Mouse (Mus musculus): ENCODE results near the gene Rnf187. TPM values are rescaled to one million over a fixed set of nuclear protein-coding genes. Genes with fewer than 3 reads are reported as not detected.

Rnf187 gene
- total and polyA plus RNA-seq, 3 experiments = 280 to 3,830 (median 337) TPM

DNA sequence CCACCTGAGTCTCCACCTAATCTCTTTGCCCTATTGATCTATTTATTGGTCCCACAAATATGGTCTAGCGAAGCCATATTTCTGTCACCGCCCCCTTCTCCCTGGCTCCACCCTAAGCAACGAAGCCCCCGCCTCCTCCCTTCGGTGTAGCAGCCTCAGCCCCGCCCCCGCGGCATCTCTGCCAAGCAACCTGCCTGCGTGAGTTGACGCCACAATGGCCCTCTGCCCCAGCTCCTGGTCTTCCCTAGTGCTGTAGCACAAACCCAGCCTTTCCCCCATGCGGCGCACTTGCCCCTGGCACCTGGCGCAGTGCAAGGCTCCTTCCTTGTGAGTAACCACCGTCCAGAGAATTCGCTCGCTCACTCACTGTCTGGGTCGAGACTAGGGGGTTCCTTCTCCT lies 24.8 kb upstream of the Rnf187 start:
- TF ChIP-seq GABPA (IDR thresholded peaks at IDR 0.05; ENCODE audit: low read depth, low read length) (no peak), SMC3 (IDR thresholded peaks at IDR 0.05; ENCODE audit: low read depth, low read length) (no peak), SIN3A (IDR thresholded peaks at IDR 0.05; ENCODE audit: low read length) (no peak)
- no peak overlapping the region for H3K27ac ChIP-seq (ENCODE audit: control insufficient read depth, low read depth, low read length)
- H3K9ac ChIP-seq (ENCODE audit: control insufficient read depth, low read depth, low read length, poor library complexity, severe bottlenecking) = no peak overlapping the region
- H3K36me3 ChIP-seq (ENCODE audit: control insufficient read depth in 1 of 2, insufficient read depth in 2 of 2, low read length in 2 of 2) = no peaks in the 10 kb centered on the region; a peak in 1 of 4 replicates
- no peak overlapping the region for H3K4me3 ChIP-seq (ENCODE audit: control insufficient read depth in 1 of 2, insufficient read depth in 1 of 2, low read depth in 2 of 2, low read length in 2 of 2)
- H3K27me3 ChIP-seq (ENCODE audit: control insufficient read depth in 1 of 2, insufficient read depth in 2 of 2, low read length in 2 of 2) = no peaks in the 10 kb centered on the region
- DNase-seq (ENCODE audit: low read depth, low spot score) = no peak
- no peaks in the 10 kb centered on the region for H3K4me1 ChIP-seq (ENCODE audit: control insufficient read depth in 1 of 2, insufficient read depth in 2 of 2, low read length in 2 of 2)
- H3K79me2 ChIP-seq (ENCODE audit: control insufficient read depth, insufficient read depth, low read length, poor library complexity) = no peaks in the 10 kb centered on the region
- H3K9me3 ChIP-seq (replicated peaks; ENCODE audit: insufficient read depth, low read length) = no peaks in the 10 kb centered on the region

DNA sequence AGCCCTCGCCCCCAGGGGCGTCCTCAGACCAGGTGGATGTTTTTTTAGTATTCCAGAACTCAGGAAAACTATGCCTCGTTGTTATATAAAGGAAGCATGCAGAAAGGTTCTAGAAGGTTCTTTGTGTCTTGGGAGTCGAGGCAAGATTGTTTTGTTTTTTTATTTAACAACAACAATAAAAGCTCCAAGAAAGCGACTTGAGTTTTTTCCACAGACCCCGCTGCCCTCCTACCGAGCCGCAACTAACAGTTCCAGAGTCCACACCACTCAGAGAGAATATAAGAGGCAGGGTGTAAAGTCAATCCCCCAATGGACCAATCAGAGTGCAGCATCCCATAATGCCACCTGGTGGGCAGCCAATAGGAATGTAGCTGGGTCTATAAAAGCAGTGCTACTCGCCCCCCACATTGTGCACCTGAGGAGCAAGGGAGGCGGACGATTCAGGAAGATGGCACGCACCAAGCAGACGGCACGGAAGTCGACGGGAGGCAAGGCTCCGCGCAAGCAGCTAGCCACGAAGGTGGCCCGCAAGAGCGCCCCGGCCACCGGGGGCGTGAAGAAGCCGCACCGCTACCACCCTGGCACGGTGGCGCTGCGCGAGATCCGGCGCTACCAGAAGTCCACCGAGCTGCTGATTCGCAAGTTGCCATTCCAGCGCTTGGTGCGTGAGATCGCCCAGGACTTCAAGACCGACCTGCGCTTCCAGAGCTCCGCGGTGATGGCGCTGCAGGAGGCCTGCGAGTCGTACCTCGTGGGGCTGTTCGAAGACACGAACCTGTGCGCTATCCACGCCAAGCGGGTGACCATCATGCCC lies 22.9 kb upstream of the Rnf187 start:
- DNase-seq (ENCODE audit: low read depth, low spot score) = no peak
- no peak overlapping the region for H3K4me3 ChIP-seq (ENCODE audit: control insufficient read depth in 1 of 2, insufficient read depth in 1 of 2, low read depth in 2 of 2, low read length in 2 of 2)
- H3K27ac ChIP-seq (ENCODE audit: control insufficient read depth, low read depth, low read length) = no peak overlapping the region
- no peaks in the 10 kb centered on the region for H3K79me2 ChIP-seq (ENCODE audit: control insufficient read depth, insufficient read depth, low read length, poor library complexity)
- peaks cover 0 to 5% of the 10 kb centered on the region in 2 experiments; a peak in 2 of 4 replicates for H3K4me1 ChIP-seq (ENCODE audit: control insufficient read depth in 1 of 2, insufficient read depth in 2 of 2, low read length in 2 of 2)
- H3K36me3 ChIP-seq (ENCODE audit: control insufficient read depth in 1 of 2, insufficient read depth in 2 of 2, low read length in 2 of 2) = peaks cover 0 to 4% of the 10 kb centered on the region in 2 experiments; a peak in 2 of 4 replicates
- H3K9ac ChIP-seq (ENCODE audit: control insufficient read depth, low read depth, low read length, poor library complexity, severe bottlenecking) = no peak overlapping the region
- no peaks in the 10 kb centered on the region for H3K9me3 ChIP-seq (replicated peaks; ENCODE audit: insufficient read depth, low read length)
- no peaks in the 10 kb centered on the region for H3K27me3 ChIP-seq (ENCODE audit: control insufficient read depth in 1 of 2, insufficient read depth in 2 of 2, low read length in 2 of 2)
- TF ChIP-seq NELFE (IDR thresholded peaks at IDR 0.05; ENCODE audit: low read depth, low read length) = no peak
- TF ChIP-seq RCOR1 (IDR thresholded peaks at IDR 0.05; ENCODE audit: low read depth, low read length) = no peak
- no peak for TF ChIP-seq CHD1 (IDR thresholded peaks at IDR 0.05; ENCODE audit: low read depth, low read length)
- no peak for TF ChIP-seq ZMIZ1 (IDR thresholded peaks at IDR 0.05; ENCODE audit: low read depth, low read length)
- TF ChIP-seq MYC (IDR thresholded peaks at IDR 0.05; ENCODE audit: low read depth, low read length) = no peak
- no peak for TF ChIP-seq CHD2 (IDR thresholded peaks at IDR 0.05; ENCODE audit: low read length)
- TF ChIP-seq TAL1 (IDR thresholded peaks at IDR 0.05; ENCODE audit: low read length) = no peak
- no peak for TF ChIP-seq BHLHE40 (IDR thresholded peaks at IDR 0.05; ENCODE audit: borderline replicate concordance, low read depth, low read length)
- no peak for TF ChIP-seq JUND (IDR thresholded peaks at IDR 0.05; ENCODE audit: low read depth, low read length)

GRCm38 (mm10) chr11:58959921-58960465 lies 21.3 kb upstream of the Rnf187 start:
- TF ChIP-seq CHD1 (IDR thresholded peaks at IDR 0.05; ENCODE audit: low read depth, low read length) = no peak
- TF ChIP-seq ZKSCAN1 (IDR thresholded peaks at IDR 0.05; ENCODE audit: low read depth, low read length) = no peak
- TF ChIP-seq POLR2A (IDR thresholded peaks at IDR 0.05; ENCODE audit: control insufficient read depth in 1 of 2, insufficient read depth in 1 of 2, low read depth in 1 of 2, low read length in 2 of 2, poor library complexity in 1 of 2) = no peak
- no peak for TF ChIP-seq MAZ (IDR thresholded peaks at IDR 0.05; ENCODE audit: low read depth, low read length)
- no peak for TF ChIP-seq ETS1 (IDR thresholded peaks at IDR 0.05; ENCODE audit: low read depth, low read length)
- no peak for TF ChIP-seq BHLHE40 (IDR thresholded peaks at IDR 0.05; ENCODE audit: borderline replicate concordance, low read depth, low read length)
- no peak for TF ChIP-seq HCFC1 (IDR thresholded peaks at IDR 0.05; ENCODE audit: low read depth, low read length)
- no peak for TF ChIP-seq RAD21 (IDR thresholded peaks at IDR 0.05; ENCODE audit: low read depth, low read length)
- TF ChIP-seq ELF1 (IDR thresholded peaks at IDR 0.05; ENCODE audit: low read depth, low read length) = no peak
- no peak for TF ChIP-seq SIN3A (IDR thresholded peaks at IDR 0.05; ENCODE audit: low read length)
- TF ChIP-seq NELFE (IDR thresholded peaks at IDR 0.05; ENCODE audit: low read depth, low read length) = no peak
- no peak for TF ChIP-seq RCOR1 (IDR thresholded peaks at IDR 0.05; ENCODE audit: low read depth, low read length)
- TF ChIP-seq ZMIZ1 (IDR thresholded peaks at IDR 0.05; ENCODE audit: low read depth, low read length) = no peak
- TF ChIP-seq CHD2 (IDR thresholded peaks at IDR 0.05; ENCODE audit: low read length) = no peak
- no peak for TF ChIP-seq MYC (IDR thresholded peaks at IDR 0.05; ENCODE audit: low read depth, low read length)
- TF ChIP-seq E2F4 (IDR thresholded peaks at IDR 0.05; ENCODE audit: borderline replicate concordance, low read depth, low read length) = no peak
- TF ChIP-seq JUND (IDR thresholded peaks at IDR 0.05; ENCODE audit: low read depth, low read length) = no peak
- TF ChIP-seq TCF12 (IDR thresholded peaks at IDR 0.05; ENCODE audit: low read depth, low read length) = no peak
- no peak for TF ChIP-seq MEF2A (IDR thresholded peaks at IDR 0.05; ENCODE audit: extremely low read depth, insufficient replicate concordance, low read depth, low read length, poor library complexity, severe bottlenecking)
- Histone ChIP-seq H3K27ac (ENCODE audit: control insufficient read depth, low read depth, low read length) (no peak overlapping the region), H3K4me3 (ENCODE audit: control insufficient read depth in 1 of 2, insufficient read depth in 1 of 2, low read depth in 2 of 2, low read length in 2 of 2) (no peak overlapping the region)

More at GRCm38 (mm10) chr11:58959921-58960465, 21.3 kb upstream of the Rnf187 start:
- DNase-seq (ENCODE audit: low read depth, low spot score) = no peak
- peaks cover 5% of the 10 kb centered on the region in 2 experiments; a peak in 3 of 4 replicates for H3K4me1 ChIP-seq (ENCODE audit: control insufficient read depth in 1 of 2, insufficient read depth in 2 of 2, low read length in 2 of 2)
- no peak overlapping the region for H3K9ac ChIP-seq (ENCODE audit: control insufficient read depth, low read depth, low read length, poor library complexity, severe bottlenecking)
- H3K79me2 ChIP-seq (ENCODE audit: control insufficient read depth, insufficient read depth, low read length, poor library complexity) = peaks cover 10% of the 10 kb centered on the region
- peaks cover 0 to 10% of the 10 kb centered on the region in 2 experiments; a peak in 2 of 4 replicates for H3K36me3 ChIP-seq (ENCODE audit: control insufficient read depth in 1 of 2, insufficient read depth in 2 of 2, low read length in 2 of 2)
- H3K9me3 ChIP-seq (replicated peaks; ENCODE audit: insufficient read depth, low read length) = no peaks in the 10 kb centered on the region
- H3K27me3 ChIP-seq (ENCODE audit: control insufficient read depth in 1 of 2, insufficient read depth in 2 of 2, low read length in 2 of 2) = no peaks in the 10 kb centered on the region

Data from MEL (cell line).